14 mouse cellular contexts compared by ENCODE assay signal in genomic region chr10:67036141-67036540, GRCm38 (mm10).
"Had no signal": no experiment of that assay in that cellular context is flagged by ENCODE, and none has a peak within 500 bp of the region (broad histone marks: within the 10 kb centered on the region; RNA-seq: fewer than 3 reads in every experiment).

No protein-coding gene starts in this region.

- H3K4me1 ChIP-seq: neural tube, embryonic 15.5 days had no signal

- H3K27ac ChIP-seq: limb, embryonic 13.5 days; liver, embryonic 14.5 days; neural tube, embryonic 15.5 days had no signal

- H3K36me3 ChIP-seq: neural tube, embryonic 15.5 days had no signal

- ATAC-seq: intestine, embryonic 16.5 days; midbrain, embryonic 16.5 days had no signal

- H3K9ac ChIP-seq: limb, embryonic 13.5 days; liver, embryonic 14.5 days; neural tube, embryonic 15.5 days had no signal

- H3K27me3 ChIP-seq: limb, embryonic 13.5 days; megakaryocyte, embryonic 14.5 days; neural tube, embryonic 15.5 days had no signal

- DNase-seq: kidney, adult 2 months; kidney, postnatal 36 days; left cerebral cortex, postnatal 4 days; lung, adult 18-20 months; right cerebral cortex, postnatal 4 days; spleen, adult 18-20 months; thymus, postnatal 36 days had no signal

- H3K4me3 ChIP-seq: limb, embryonic 13.5 days; megakaryocyte, embryonic 14.5 days; neural tube, embryonic 15.5 days had no signal

- H3K9me3 ChIP-seq: limb, embryonic 13.5 days; megakaryocyte, embryonic 14.5 days; neural tube, embryonic 15.5 days had no signal

- H3K4me2 ChIP-seq: limb, embryonic 13.5 days; midbrain, embryonic 11.5 days; neural tube, embryonic 15.5 days had no signal
